Mouse (Mus musculus): ENCODE measurements around the gene Egln1. TPM values are rescaled to one million over a fixed set of nuclear protein-coding genes. Genes with fewer than 3 reads are reported as not detected.

Gene Egln1
- polyA plus RNA-seq, 1 experiment from 2014 or later = 3.2 TPM

DNA sequence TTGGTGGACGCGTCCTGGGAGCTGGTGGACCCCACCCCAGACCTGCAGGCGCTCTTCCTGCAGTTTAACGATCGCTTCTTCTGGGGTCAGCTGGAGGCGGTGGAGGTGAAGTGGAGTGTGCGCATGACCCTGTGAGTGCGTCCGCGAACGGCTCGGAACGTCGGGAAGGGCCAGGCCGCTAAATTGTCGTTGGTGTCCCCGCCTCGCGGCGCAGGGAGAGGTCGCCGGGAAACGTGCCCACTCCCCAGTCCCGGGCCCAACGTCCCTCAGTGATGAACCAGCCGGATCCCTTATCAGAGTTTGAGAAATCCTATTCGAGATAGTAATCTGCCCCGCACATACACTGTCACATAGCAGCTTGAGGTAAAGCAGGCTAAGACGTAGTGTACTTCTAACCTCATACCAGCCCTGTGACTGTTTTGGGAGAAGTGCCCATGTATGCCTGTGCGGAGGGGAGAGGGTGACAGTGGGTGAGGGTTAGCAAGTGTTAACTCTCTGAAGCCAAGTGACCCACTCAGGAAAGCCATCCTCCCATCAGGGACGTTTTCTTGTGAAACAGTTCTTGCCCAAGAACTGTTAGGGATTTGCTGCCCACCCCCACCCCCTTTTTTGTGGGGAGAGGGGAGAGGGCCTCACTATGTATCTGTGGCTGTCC is 50.7 kb downstream of the Egln1 start:
- DNase-seq (no peak), ATAC-seq (peak; percentile 24)
- H3K36me3 ChIP-seq (replicated peaks; ENCODE audit: insufficient read depth, low read length) = peaks cover 54% of the 10 kb centered on the region
- H3K27ac ChIP-seq (ENCODE audit: low read depth) = peak overlapping the region; percentile 89
- TF ChIP-seq EP300 (IDR thresholded peaks at IDR 0.05; ENCODE audit: low read depth) (no peak), CTCF (IDR thresholded peaks at IDR 0.05; ENCODE audit: low read depth) (no peak)
- no peaks in the 10 kb centered on the region for H3K27me3 ChIP-seq (ENCODE audit: insufficient read depth, low read length)
- H3K9ac ChIP-seq (replicated peaks) = peak overlapping the region; percentile 90
- WGBS (ENCODE audit: insufficient replicate concordance) = 3% methylated on average over 31 of the region's 31 CpGs
- H3K4me3 ChIP-seq (ENCODE audit: low read depth, low read length) = peak overlapping the region; percentile 95
- H3K4me2 ChIP-seq (ENCODE audit: low read depth, low read length) = peak overlapping the region; percentile 100
- peaks cover 29% of the 10 kb centered on the region for H3K4me1 ChIP-seq (ENCODE audit: insufficient read depth)
- no peaks in the 10 kb centered on the region for H3K9me3 ChIP-seq (ENCODE audit: low read length)

DNA sequence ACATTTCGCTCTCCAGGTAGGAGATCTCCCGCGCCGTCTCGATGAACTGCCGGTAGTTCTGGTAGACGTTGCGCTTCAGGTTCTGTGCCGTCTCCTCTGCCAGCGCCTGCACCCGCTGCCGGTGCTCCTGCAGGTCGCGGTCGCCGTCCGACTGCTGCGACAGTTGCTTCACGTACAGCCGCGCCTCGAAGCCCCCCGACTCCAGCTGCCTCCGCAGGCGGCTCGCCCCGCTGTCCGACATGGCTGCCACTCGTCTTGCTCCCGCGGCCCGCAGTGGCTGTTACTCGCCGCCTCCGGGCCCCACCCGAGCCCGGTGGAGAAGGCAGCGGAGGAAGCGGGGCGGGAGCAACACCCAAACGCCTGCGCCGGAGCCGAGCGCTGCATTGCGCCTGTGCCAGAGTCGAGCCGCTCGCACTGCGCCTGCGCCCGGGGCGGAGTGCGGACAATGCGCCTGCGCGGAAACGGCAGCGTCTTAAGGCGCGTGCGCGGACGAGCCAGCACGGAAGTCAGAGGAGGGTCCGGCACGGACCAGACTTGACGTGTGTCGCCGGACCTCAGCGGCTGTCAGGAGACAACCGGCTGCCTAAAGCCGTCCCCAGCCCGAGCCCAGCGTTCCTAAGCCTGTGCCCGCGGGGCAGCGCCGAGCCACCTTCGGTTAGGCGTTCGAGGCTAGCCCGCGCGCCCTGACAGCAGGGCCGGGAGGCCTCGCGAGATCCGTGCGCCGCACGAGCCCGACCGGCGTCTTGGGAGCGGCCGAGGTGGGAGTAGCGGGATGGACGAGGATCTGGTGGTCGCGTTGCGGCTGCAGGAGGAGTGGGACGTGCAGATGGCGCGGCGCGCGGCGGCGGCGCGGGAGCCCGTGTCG is 51.5 kb downstream of the Egln1 start, which contains the start of the genes Exoc8 and Sprtn:
TSS of gene Exoc8 (minus strand) at position 320 of the 865 bp plus-strand sequence.
TSS of gene Sprtn (plus strand) at position 501 of the 865 bp plus-strand sequence.
- Histone ChIP-seq H3K27me3 (ENCODE audit: insufficient read depth, low read length) (no peaks in the 10 kb centered on the region), H3K4me1 (ENCODE audit: insufficient read depth) (peaks cover 26% of the 10 kb centered on the region), H3K4me3 (ENCODE audit: low read depth, low read length) (peak within 1 kb of the TSS; percentile 95), H3K9me3 (ENCODE audit: low read length) (no peaks in the 10 kb centered on the region), H3K27ac (ENCODE audit: low read depth) (peak within 1 kb of the TSS; percentile 89), H3K9ac (replicated peaks) (peak within 1 kb of the TSS; percentile 90), H3K4me2 (ENCODE audit: low read depth, low read length) (peak within 1 kb of the TSS; percentile 100), H3K36me3 (replicated peaks; ENCODE audit: insufficient read depth, low read length) (peaks cover 47% of the 10 kb centered on the region)
- WGBS (ENCODE audit: insufficient replicate concordance) = under 1% methylated on average over 107 of the region's 114 CpGs
- ATAC-seq = peak; percentile 88
- DNase-seq = peak; percentile 99
- TF ChIP-seq CTCF (IDR thresholded peaks at IDR 0.05; ENCODE audit: low read depth) (no peak), EP300 (IDR thresholded peaks at IDR 0.05; ENCODE audit: low read depth) (no peak)

DNA sequence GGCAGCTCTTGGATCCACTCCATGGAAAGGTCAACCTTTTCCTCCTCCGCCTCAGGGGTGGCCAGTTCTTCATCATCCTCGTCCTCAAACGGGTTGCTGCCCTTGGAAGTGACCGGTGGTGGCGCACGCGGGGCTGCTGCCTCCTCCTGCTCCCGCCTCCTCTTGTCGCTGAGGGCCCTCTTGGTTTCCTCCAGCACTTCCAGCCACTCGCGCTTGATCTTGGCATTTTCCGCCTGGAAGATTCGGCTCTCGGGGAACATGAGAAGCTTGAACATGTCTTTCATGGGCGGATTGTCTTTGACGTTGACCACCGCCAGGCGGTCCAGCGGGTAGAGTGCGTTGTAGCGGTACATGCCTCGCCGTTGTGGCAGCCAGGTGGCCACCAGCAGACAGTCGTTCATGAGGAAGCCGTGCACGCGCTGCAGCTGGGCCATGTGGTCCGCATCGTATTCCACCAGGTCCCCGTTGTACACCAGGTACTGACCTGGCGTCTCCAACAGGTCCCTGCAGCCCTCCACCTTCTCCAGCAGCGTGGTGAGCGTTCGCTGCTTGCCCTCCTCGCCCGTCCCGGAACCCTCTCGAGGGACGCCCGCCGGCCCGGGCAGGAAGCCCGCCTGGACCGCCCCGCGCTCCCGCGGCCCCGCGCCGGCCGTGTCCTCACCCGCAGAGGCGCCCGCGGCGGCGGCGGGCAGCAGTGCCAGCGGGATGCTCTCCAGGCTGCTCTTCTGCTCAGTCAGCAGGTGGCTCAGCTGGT is 52.3 kb downstream of the Egln1 start:
- Histone ChIP-seq H3K27ac (ENCODE audit: low read depth) (peak overlapping the region; percentile 89), H3K27me3 (ENCODE audit: insufficient read depth, low read length) (no peaks in the 10 kb centered on the region), H3K36me3 (replicated peaks; ENCODE audit: insufficient read depth, low read length) (peaks cover 39% of the 10 kb centered on the region), H3K4me1 (ENCODE audit: insufficient read depth) (peaks cover 26% of the 10 kb centered on the region), H3K4me3 (ENCODE audit: low read depth, low read length) (peak overlapping the region; percentile 95), H3K9me3 (ENCODE audit: low read length) (no peaks in the 10 kb centered on the region), H3K9ac (replicated peaks) (peak overlapping the region; percentile 90), H3K4me2 (ENCODE audit: low read depth, low read length) (peak overlapping the region; percentile 100)
- WGBS (ENCODE audit: insufficient replicate concordance) = 2% methylated on average over 44 of the region's 60 CpGs
- TF ChIP-seq CTCF (IDR thresholded peaks at IDR 0.05; ENCODE audit: low read depth) (peak; percentile 78), EP300 (IDR thresholded peaks at IDR 0.05; ENCODE audit: low read depth) (no peak)
- ATAC-seq = peak; percentile 42
- peak; percentile 80 for DNase-seq

DNA sequence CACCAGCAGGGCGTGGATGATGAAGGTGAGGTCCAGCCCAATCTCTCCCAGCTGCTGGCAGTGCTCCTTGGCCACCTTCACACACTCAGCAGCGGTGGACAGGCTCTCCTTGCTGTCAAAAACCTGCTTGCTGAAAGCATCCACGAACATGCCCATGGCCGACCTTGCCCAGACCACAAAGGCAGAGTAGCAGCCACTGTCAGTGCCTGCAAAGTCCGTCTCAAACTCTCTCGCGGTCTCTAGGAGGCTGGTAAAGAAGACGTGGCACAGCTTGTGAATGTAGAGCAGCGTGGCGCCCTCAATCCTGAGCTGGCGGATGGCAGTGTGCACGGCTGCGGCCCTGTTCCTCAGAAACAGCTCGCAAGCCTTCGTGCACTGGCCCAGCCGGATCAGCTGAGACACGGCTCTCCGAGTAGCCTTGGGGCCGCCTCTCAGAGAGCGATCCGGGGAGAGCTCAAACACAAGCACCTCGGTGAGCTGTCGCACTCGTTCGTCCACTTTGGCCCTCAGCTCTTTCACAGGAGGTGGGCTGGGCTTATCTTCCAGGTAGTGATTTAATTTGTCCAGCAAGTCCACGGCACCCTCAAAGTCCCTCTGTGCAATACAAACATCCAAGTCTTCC is 53.0 kb downstream of the Egln1 start:
- H3K4me1 ChIP-seq (ENCODE audit: insufficient read depth) = peaks cover 26% of the 10 kb centered on the region
- H3K4me3 ChIP-seq (ENCODE audit: low read depth, low read length) = peak overlapping the region; percentile 95
- ATAC-seq (no peak), DNase-seq (no peak)
- H3K36me3 ChIP-seq (replicated peaks; ENCODE audit: insufficient read depth, low read length) = peaks cover 36% of the 10 kb centered on the region
- H3K9ac ChIP-seq (replicated peaks) = 0 out of 2 replicates have a peak overlapping the region, but pooled peaks have one; percentile 90
- peak overlapping the region; percentile 100 for H3K4me2 ChIP-seq (ENCODE audit: low read depth, low read length)
- H3K27me3 ChIP-seq (ENCODE audit: insufficient read depth, low read length) = no peaks in the 10 kb centered on the region
- no peaks in the 10 kb centered on the region for H3K9me3 ChIP-seq (ENCODE audit: low read length)
- 86% methylated on average over 26 of the region's 26 CpGs for WGBS (ENCODE audit: insufficient replicate concordance)
- TF ChIP-seq EP300 (IDR thresholded peaks at IDR 0.05; ENCODE audit: low read depth) (no peak), CTCF (IDR thresholded peaks at IDR 0.05; ENCODE audit: low read depth) (no peak)
- H3K27ac ChIP-seq (ENCODE audit: low read depth) = no peak overlapping the region

DNA sequence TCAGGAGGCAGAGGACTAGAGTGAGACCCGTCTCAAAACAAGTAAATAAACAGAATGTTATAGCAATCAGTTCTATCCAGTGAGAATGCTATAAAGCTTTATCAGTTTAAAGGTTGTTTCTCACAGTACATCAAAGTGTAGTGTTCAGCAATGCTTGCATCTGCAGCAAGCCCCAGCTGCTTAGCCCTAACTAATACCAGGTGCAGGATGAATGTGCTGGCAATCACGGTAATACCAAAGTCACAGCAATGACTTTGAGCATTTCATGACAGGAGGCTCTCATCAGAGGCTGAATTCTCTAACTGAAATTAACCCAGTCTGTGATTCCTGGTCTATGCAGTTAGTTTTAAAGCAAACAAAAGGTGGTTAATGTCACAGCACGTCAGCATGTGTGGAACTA is 56.5 kb downstream of the Egln1 start:
- TF ChIP-seq CTCF (IDR thresholded peaks at IDR 0.05; ENCODE audit: low read depth) (no peak), EP300 (IDR thresholded peaks at IDR 0.05; ENCODE audit: low read depth) (no peak)
- peaks cover 16% of the 10 kb centered on the region for H3K4me1 ChIP-seq (ENCODE audit: insufficient read depth)
- H3K9ac ChIP-seq (replicated peaks) = no peak overlapping the region
- ATAC-seq (no peak), DNase-seq (no peak)
- no peaks in the 10 kb centered on the region for H3K9me3 ChIP-seq (ENCODE audit: low read length)
- H3K4me2 ChIP-seq (ENCODE audit: low read depth, low read length) = no peak overlapping the region
- H3K27me3 ChIP-seq (ENCODE audit: insufficient read depth, low read length) = no peaks in the 10 kb centered on the region
- H3K27ac ChIP-seq (ENCODE audit: low read depth) = no peak overlapping the region
- H3K4me3 ChIP-seq (ENCODE audit: low read depth, low read length) = no peak overlapping the region
- WGBS (ENCODE audit: insufficient replicate concordance) = 73% methylated on average over 3 of the region's 3 CpGs
- peaks cover 47% of the 10 kb centered on the region for H3K36me3 ChIP-seq (replicated peaks; ENCODE audit: insufficient read depth, low read length)

Measured in liver, postnatal 0 days (tissue).